Mouse (Mus musculus): Measurements from ENCODE around the gene Zwint. TPM values are rescaled to one million over a fixed set of nuclear protein-coding genes. Genes with fewer than 3 reads are reported as not detected.

Zwint gene
- polyA plus RNA-seq (2015; fragmentation: Nextera tagmentation; extraction: Ambion mirVana), result 193 and 198 TPM in 2 replicates

- Histone ChIP-seq H3K27ac (ENCODE audit: low read length) (peak within 1 kb of the TSS; percentile 88), H3K9me3 (ENCODE audit: control insufficient read depth, low read length) (no peaks in the 10 kb centered on the region), H3K9ac (ENCODE audit: low read length) (peak within 1 kb of the TSS; percentile 85), H3K4me1 (replicated peaks; ENCODE audit: control insufficient read depth, insufficient read depth, low read length) (peaks cover 8% of the 10 kb centered on the region), H3K27me3 (ENCODE audit: control insufficient read depth, insufficient read depth, low read depth, low read length) (no peaks in the 10 kb centered on the region), H3K36me3 (ENCODE audit: control insufficient read depth, insufficient read depth, low read length) (peaks cover 19% of the 10 kb centered on the region), H3K4me2 (ENCODE audit: low read depth, low read length) (peak within 1 kb of the TSS; percentile 79), H3K4me3 (ENCODE audit: low read length) (peak within 1 kb of the TSS; percentile 88)
- peak; percentile 99 for ATAC-seq (ENCODE audit: low read depth)
- 2% methylated on average over 36 of the region's 36 CpGs for WGBS
Observed at GRCm38 (mm10) chr10:72654270-72655016, at the start of gene Zwint. TSS of gene Zwint (plus strand) at chr10:72654845.

- Histone ChIP-seq H3K27me3 (ENCODE audit: control insufficient read depth, insufficient read depth, low read depth, low read length) (no peaks in the 10 kb centered on the region), H3K4me3 (ENCODE audit: low read length) (no peak overlapping the region), H3K4me2 (ENCODE audit: low read depth, low read length) (no peak overlapping the region), H3K4me1 (replicated peaks; ENCODE audit: control insufficient read depth, insufficient read depth, low read length) (no peaks in the 10 kb centered on the region), H3K9ac (ENCODE audit: low read length) (no peak overlapping the region), H3K27ac (ENCODE audit: low read length) (no peak overlapping the region), H3K9me3 (ENCODE audit: control insufficient read depth, low read length) (no peaks in the 10 kb centered on the region; the same call in 1 of the 2 replicates), H3K36me3 (ENCODE audit: control insufficient read depth, insufficient read depth, low read length) (no peaks in the 10 kb centered on the region)
- WGBS, result 81% methylated on average over 5 of the region's 5 CpGs
- no peak for ATAC-seq (ENCODE audit: low read depth)
Observed at GRCm38 (mm10) chr10:72613125-72613915, 41.3 kb upstream of the Zwint start.

GRCm38 (mm10) chr10:72616153-72616552, 38.5 kb upstream of the Zwint start:
- Histone ChIP-seq H3K27me3 (ENCODE audit: control insufficient read depth, insufficient read depth, low read depth, low read length) (no peaks in the 10 kb centered on the region), H3K27ac (ENCODE audit: low read length) (no peak overlapping the region), H3K36me3 (ENCODE audit: control insufficient read depth, insufficient read depth, low read length) (no peaks in the 10 kb centered on the region), H3K9me3 (ENCODE audit: control insufficient read depth, low read length) (no peaks in the 10 kb centered on the region; the same call in 1 of the 2 replicates), H3K4me2 (ENCODE audit: low read depth, low read length) (no peak overlapping the region), H3K9ac (ENCODE audit: low read length) (no peak overlapping the region), H3K4me3 (ENCODE audit: low read length) (no peak overlapping the region), H3K4me1 (replicated peaks; ENCODE audit: control insufficient read depth, insufficient read depth, low read length) (no peaks in the 10 kb centered on the region)
- ATAC-seq (ENCODE audit: low read depth), result no peak; the same call in 1 of the 2 replicates
- WGBS, result 69% methylated on average over 2 of the region's 2 CpGs

GRCm38 (mm10) chr10:72620527-72620926, 34.1 kb upstream of the Zwint start:
- Histone ChIP-seq H3K27me3 (ENCODE audit: control insufficient read depth, insufficient read depth, low read depth, low read length) (no peaks in the 10 kb centered on the region), H3K27ac (ENCODE audit: low read length) (0 out of 2 replicates have a peak overlapping the region, but pooled peaks have one; percentile 17), H3K4me3 (ENCODE audit: low read length) (no peak overlapping the region), H3K4me1 (replicated peaks; ENCODE audit: control insufficient read depth, insufficient read depth, low read length) (no peaks in the 10 kb centered on the region), H3K36me3 (ENCODE audit: control insufficient read depth, insufficient read depth, low read length) (no peaks in the 10 kb centered on the region), H3K4me2 (ENCODE audit: low read depth, low read length) (no peak overlapping the region), H3K9ac (ENCODE audit: low read length) (no peak overlapping the region), H3K9me3 (ENCODE audit: control insufficient read depth, low read length) (no peaks in the 10 kb centered on the region; the same call in 1 of the 2 replicates)
- 21% methylated on average over 2 of the region's 2 CpGs for WGBS
- peak; percentile 71 for ATAC-seq (ENCODE audit: low read depth)

GRCm38 (mm10) chr10:72623561-72623960, 31.1 kb upstream of the Zwint start:
- no peak overlapping the region for H3K4me2 ChIP-seq (ENCODE audit: low read depth, low read length)
- no peak for ATAC-seq (ENCODE audit: low read depth)
- 36% methylated on average over 8 of the region's 8 CpGs for WGBS
- H3K9me3 ChIP-seq (ENCODE audit: control insufficient read depth, low read length), result no peaks in the 10 kb centered on the region
- no peaks in the 10 kb centered on the region for H3K36me3 ChIP-seq (ENCODE audit: control insufficient read depth, insufficient read depth, low read length)
- H3K4me1 ChIP-seq (replicated peaks; ENCODE audit: control insufficient read depth, insufficient read depth, low read length), result no peaks in the 10 kb centered on the region
- no peaks in the 10 kb centered on the region for H3K27me3 ChIP-seq (ENCODE audit: control insufficient read depth, insufficient read depth, low read depth, low read length)
- H3K4me3 ChIP-seq (ENCODE audit: low read length), result no peak overlapping the region
- no peak overlapping the region for H3K27ac ChIP-seq (ENCODE audit: low read length)
- no peak overlapping the region for H3K9ac ChIP-seq (ENCODE audit: low read length)

GRCm38 (mm10) chr10:72634125-72634524, 20.5 kb upstream of the Zwint start:
- H3K4me1 ChIP-seq (replicated peaks; ENCODE audit: control insufficient read depth, insufficient read depth, low read length), result no peaks in the 10 kb centered on the region
- ATAC-seq (ENCODE audit: low read depth), result no peak
- no peaks in the 10 kb centered on the region for H3K27me3 ChIP-seq (ENCODE audit: control insufficient read depth, insufficient read depth, low read depth, low read length)
- H3K9ac ChIP-seq (ENCODE audit: low read length), result no peak overlapping the region
- H3K9me3 ChIP-seq (ENCODE audit: control insufficient read depth, low read length), result no peaks in the 10 kb centered on the region
- no peak overlapping the region for H3K4me2 ChIP-seq (ENCODE audit: low read depth, low read length)
- 21% methylated on average over 5 of the region's 5 CpGs for WGBS
- no peak overlapping the region for H3K27ac ChIP-seq (ENCODE audit: low read length)
- no peak overlapping the region for H3K4me3 ChIP-seq (ENCODE audit: low read length)
- no peaks in the 10 kb centered on the region for H3K36me3 ChIP-seq (ENCODE audit: control insufficient read depth, insufficient read depth, low read length)

GRCm38 (mm10) chr10:72650867-72651266, 3.8 kb upstream of the Zwint start:
- 63% methylated on average over 6 of the region's 6 CpGs for WGBS
- H3K27me3 ChIP-seq (ENCODE audit: control insufficient read depth, insufficient read depth, low read depth, low read length), result no peaks in the 10 kb centered on the region
- H3K4me1 ChIP-seq (replicated peaks; ENCODE audit: control insufficient read depth, insufficient read depth, low read length), result peaks cover 7% of the 10 kb centered on the region
- H3K27ac ChIP-seq (ENCODE audit: low read length), result no peak overlapping the region
- ATAC-seq (ENCODE audit: low read depth), result no peak
- no peak overlapping the region for H3K4me3 ChIP-seq (ENCODE audit: low read length)
- no peaks in the 10 kb centered on the region for H3K36me3 ChIP-seq (ENCODE audit: control insufficient read depth, insufficient read depth, low read length)
- H3K9me3 ChIP-seq (ENCODE audit: control insufficient read depth, low read length), result no peaks in the 10 kb centered on the region
- no peak overlapping the region for H3K4me2 ChIP-seq (ENCODE audit: low read depth, low read length)
- H3K9ac ChIP-seq (ENCODE audit: low read length), result no peak overlapping the region

GRCm38 (mm10) chr10:72653797-72654196, 848 bp upstream of the Zwint start:
- H3K27me3 ChIP-seq (ENCODE audit: control insufficient read depth, insufficient read depth, low read depth, low read length), result no peaks in the 10 kb centered on the region
- H3K27ac ChIP-seq (ENCODE audit: low read length), result peak overlapping the region; percentile 77; the same call in 1 of the 2 replicates
- WGBS, result 74% methylated on average over 2 of the region's 2 CpGs
- no peaks in the 10 kb centered on the region for H3K9me3 ChIP-seq (ENCODE audit: control insufficient read depth, low read length)
- peak overlapping the region; percentile 63; the same call in 1 of the 2 replicates for H3K4me2 ChIP-seq (ENCODE audit: low read depth, low read length)
- H3K9ac ChIP-seq (ENCODE audit: low read length), result no peak overlapping the region
- ATAC-seq (ENCODE audit: low read depth), result no peak
- H3K4me1 ChIP-seq (replicated peaks; ENCODE audit: control insufficient read depth, insufficient read depth, low read length), result peaks cover 8% of the 10 kb centered on the region
- peaks cover 14% of the 10 kb centered on the region for H3K36me3 ChIP-seq (ENCODE audit: control insufficient read depth, insufficient read depth, low read length)
- H3K4me3 ChIP-seq (ENCODE audit: low read length), result no peak overlapping the region; the same call in 1 of the 2 replicates

- Histone ChIP-seq H3K27me3 (ENCODE audit: control insufficient read depth, insufficient read depth, low read depth, low read length) (no peaks in the 10 kb centered on the region), H3K4me3 (ENCODE audit: low read length) (peak overlapping the region; percentile 88), H3K4me2 (ENCODE audit: low read depth, low read length) (peak overlapping the region; percentile 79), H3K9me3 (ENCODE audit: control insufficient read depth, low read length) (no peaks in the 10 kb centered on the region), H3K36me3 (ENCODE audit: control insufficient read depth, insufficient read depth, low read length) (peaks cover 23% of the 10 kb centered on the region), H3K9ac (ENCODE audit: low read length) (peak overlapping the region; percentile 85), H3K27ac (ENCODE audit: low read length) (peak overlapping the region; percentile 88), H3K4me1 (replicated peaks; ENCODE audit: control insufficient read depth, insufficient read depth, low read length) (peaks cover 8% of the 10 kb centered on the region)
- ATAC-seq (ENCODE audit: low read depth), result peak; percentile 68
- under 1% methylated on average over 15 of the region's 15 CpGs for WGBS
Observed at GRCm38 (mm10) chr10:72655017-72655509, 418 bp downstream of the Zwint start.

Data from lung, embryonic 16.5 days (tissue).